Mouse (Mus musculus) hindlimb bud, embryonic 11.5 days (tissue): ENCODE data around the gene Dock3.

Experiments used
- DNase-seq: peaks from one replicate; pipeline ENCODE4 v3.0.0-alpha.2; 2012; ENCODE audit warnings: low read depth, low spot score; ENCODE audit errors: extremely low spot score

Gene Dock3

DNA sequence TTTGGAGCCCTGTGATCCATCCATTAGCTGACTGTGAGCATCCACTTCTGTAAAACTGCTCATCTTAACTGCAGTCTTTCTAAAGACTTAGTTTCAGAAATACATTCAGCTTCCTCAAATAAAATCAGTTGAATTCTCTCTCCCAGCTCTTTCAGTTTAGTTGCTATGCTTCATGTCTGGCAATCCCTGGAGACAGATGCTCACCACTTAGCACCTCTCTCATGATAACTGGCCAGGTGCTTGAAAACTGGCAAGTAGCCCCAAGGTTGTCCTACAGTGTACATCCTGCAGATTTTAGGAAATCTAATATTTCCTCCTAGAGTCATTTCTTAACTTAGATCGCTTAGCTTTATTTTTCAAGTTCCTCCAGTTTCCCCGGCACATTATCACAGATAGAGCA is 193.8 kb downstream of the Dock3 start:
- DNase-seq = no peak

DNA sequence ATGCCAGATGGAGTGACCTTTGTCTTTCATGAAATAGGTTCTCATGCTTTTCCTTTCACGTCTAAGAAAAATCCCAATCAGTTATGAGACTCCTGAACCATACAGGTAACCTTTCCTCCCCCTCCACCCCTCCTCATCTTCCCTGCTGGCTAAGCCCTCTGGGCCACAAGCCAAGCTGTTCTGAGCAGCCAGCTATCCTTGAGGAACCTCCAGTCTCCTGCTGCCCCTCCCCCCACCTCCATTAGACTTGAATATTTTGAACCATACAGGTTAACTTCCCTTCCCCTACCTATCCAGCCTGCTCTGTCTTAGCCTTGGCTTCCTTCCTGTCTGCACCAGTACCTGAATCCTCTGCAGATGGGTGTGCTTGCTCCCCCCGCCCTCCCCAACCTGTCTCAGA is 204.1 kb downstream of the Dock3 start:
- no peak for DNase-seq

DNA sequence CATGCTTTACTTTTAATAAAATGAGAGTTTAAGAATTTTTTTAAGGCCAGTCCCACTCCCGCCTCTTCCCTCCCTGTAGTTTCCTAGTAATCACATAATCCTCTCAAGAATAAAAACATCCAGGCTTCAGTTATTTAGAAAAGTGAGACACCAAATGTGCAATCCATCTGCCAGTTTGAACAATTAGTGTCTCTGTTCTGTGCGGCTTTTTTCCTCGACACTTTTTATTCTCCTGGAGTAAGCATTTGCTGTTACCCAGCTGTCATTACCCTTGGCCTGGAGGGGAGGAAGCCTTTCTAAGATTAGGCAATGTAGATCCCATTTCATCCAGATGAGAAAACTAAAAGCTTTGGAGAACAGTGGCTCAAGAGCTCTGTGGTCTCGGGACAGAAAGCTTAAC is 221.9 kb downstream of the Dock3 start:
- no peak for DNase-seq

DNA sequence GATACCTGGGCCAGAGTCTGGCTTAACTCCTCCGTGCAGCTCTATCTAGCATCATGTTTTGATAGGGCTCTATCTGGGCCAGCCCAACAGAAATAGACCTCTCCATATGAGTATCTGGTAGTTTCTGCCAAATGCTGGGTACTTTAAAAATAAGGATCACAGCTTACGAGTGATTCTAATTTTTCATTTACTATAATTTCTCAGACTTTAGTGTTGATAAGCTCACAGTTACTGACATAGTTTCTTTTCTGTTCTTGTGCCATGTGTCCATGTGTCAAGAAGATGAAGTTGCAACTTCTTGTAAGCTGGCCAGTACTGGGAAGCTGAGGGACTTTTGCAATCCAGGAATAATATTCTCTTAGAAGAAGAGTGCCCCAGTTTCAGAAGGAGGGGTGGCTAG is 228.5 kb downstream of the Dock3 start:
- no peak for DNase-seq

DNA sequence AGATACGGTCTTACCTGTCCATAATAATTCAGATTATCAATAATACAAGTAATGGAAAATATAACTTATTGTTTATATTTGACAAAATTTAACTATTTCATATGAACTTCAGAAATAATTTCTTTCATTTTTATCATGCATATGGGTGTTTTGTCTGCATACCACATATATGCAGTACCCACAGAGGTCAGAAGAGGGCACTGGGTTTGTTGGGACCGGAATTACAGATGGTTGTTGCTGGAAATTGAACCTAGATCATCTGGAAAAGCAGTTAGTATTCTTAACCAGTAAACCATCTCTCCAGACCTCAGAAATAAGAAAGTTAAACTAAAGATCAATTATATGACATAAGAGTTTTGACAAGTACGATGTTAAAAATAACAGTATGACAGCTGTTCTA is 261.0 kb downstream of the Dock3 start:
- peak; percentile 5 for DNase-seq

DNA sequence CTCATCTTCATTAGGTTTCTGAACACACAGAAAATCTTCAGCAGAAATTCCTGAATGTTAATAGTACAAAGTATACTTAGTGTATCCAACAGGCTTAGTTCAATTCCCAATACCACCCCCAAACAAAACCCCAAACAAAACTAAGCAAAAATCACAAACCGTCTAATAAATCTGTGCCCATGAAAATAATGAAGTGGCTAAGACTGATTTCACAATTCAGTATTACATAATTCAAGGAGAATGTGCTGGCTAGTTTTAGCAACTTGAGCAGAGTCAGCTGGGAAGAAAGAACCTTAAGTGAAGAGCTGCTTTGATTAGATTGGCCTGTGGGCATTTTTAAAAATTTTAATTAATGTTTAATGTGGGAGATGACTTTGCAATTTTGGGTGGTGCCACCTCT is 273.3 kb downstream of the Dock3 start:
- no peak for DNase-seq

DNA sequence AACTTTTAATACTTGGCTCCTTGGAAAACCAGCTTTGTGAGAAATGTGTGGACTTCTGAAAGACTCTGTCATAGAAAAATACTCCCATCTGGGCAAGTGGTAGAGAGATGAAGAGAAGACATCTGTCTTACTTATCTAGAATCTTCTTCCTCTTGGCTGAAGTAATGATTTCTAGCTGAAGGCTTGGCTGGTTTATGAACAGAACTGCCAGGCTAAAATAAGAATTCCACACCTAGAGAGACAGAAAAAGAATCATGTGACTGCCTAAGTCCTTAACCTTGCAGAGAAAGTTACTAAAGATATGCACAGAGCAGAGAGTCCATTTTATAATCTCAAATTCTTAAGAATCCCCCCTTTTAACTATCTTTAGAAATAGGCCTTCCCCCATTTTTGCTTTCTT is 276.2 kb downstream of the Dock3 start:
- DNase-seq = no peak

DNA sequence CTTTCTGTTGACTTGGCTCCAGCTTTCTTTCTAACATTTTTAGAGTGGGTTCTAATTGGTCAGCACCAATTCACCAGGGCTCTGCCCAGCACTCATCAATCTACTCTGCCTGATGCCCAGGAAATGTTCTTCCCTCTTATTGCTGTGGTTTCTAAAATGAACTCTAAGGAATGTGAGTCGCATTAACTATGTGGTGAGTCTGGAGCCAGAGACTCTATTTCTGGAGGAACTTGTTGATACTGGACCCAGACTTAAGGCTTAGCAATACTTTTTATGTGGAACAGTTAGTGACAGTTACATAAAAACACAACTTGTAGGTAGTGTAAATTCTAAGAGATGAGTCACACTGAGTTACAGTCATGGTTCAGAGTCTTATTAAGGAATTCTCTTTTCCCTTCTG is 296.7 kb downstream of the Dock3 start:
- no peak for DNase-seq

DNA sequence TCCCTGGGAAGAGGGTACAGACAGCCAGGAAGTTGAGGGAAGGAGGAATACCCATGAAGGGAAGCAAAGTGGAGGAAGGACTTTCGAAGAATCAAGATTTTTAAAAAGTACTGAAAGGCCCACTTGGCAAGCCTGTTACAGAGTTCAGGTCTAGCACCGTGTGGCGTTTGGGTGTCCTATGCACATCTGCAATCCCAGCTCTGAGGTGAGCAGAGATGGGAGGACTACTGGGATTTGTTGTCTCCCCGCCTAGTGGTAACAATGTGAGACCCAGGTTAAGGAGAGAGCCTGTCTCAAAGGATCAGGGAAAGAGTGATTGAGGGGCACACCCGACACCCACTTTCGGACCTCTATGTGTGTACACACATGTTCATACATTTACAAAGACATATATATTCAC is 316.8 kb downstream of the Dock3 start:
- no peak for DNase-seq

DNA sequence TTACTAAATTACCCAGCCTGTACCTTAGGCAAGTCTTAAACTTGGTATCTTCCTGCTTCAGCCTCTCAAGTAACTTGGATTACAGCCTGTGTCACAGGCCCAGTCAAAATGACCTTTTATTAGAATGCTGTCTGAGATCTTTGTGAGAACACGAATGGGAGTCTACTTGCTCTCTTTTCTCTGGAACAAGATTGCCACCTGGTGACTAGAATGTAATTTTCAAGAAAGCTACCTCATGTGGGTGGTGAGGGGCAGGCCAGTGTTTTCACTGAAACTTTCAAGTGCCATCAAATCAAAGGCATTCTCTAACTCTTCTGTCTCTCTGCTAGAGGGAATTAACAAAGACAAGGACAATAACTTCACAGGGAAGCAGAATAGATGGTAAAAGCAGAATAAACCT is 317.9 kb downstream of the Dock3 start:
- DNase-seq = no peak

DNA sequence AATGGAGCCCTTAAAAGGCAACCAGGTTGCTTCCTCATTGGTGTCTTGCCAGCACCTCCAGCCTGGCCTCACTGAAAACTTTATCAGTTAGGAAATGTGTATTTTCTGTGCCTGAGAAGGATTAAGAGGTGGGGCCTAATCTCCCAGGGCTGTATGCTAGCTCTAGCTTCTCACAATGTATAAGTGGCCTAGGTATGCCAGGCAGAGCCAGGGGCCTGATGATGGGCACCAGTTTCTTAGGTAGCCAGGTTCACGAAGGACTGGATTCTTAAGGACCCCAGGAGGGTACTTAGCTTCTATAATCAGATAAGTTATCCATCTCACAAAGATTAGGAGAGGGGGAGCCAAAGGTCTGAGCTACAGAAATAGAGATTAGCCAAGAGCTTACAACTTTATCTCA is 320.1 kb downstream of the Dock3 start:
- no peak for DNase-seq

DNA sequence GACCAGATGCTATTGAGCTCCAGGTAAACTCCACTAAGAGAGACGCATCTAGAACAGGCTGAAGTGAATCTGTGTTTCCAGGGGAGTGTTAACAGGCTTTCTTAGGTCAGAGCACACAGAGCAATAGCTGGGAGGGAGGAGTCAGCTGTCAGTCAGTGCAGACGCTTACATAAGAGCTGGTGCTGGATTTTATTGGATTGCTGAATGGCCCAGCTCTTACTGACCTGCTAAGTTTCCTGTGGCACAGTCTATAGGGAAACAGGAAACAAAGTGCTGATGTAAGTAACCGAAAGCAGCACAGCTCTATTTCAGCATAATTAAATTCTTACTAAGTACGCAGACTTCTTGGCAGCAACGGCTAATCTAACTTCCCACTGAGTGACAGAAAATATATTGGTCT is 323.0 kb downstream of the Dock3 start:
- no peak for DNase-seq

DNA sequence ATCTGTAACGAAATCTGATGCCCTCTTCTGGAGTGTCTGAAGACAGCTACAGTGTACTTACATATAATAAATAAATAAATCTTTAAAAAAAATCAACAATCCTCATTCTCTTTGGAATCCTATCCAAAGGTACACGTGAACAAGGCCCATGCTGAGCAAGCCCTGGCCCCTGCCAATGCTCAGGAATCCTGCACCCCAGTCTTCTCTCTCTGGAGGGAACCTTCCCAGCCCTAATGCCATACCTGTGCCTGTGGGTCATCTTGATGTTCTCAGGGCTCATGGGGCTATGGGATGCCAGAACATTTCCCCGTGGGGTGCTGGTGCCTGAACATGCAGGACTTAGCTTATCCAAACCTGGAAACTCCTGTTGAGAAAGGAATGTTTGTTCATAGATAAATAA is 323.5 kb downstream of the Dock3 start:
- no peak for DNase-seq

DNA sequence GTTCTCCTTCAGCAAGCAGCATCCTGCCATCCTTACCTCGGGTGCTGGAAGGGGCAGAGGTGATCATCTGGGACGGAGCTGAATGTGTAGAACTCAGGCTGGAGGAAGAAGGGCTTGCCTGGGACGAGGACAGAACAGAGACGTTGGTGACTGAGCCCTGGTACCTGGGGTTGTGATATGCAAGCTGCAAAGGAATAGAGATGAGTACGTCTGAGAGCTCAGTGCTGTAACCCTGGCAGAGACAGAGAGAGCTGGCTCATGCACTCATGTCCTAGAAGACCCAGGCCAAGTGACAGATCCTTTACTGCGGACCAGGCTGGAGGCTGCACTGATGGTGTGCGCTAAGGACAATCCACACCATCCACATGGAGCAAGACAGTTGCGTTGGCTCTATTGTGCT is 325.1 kb downstream of the Dock3 start:
- no peak for DNase-seq

DNA sequence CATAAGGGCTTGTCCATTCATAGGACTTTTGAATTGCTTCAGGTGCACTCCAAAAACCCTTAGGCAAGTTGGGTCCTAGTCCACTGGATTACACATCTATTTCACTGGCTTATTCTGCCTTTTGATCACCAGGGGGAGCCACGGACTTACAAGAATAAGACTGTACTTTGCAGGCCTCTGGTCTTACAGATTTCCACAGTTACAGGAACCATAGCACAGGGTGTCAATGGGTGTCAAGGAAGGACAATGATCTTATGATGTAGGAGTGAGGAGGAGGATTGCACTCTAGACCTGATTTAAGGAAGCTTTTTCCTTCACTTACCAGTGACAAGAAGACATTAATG is 327.9 kb downstream of the Dock3 start:
- no peak for DNase-seq

DNA sequence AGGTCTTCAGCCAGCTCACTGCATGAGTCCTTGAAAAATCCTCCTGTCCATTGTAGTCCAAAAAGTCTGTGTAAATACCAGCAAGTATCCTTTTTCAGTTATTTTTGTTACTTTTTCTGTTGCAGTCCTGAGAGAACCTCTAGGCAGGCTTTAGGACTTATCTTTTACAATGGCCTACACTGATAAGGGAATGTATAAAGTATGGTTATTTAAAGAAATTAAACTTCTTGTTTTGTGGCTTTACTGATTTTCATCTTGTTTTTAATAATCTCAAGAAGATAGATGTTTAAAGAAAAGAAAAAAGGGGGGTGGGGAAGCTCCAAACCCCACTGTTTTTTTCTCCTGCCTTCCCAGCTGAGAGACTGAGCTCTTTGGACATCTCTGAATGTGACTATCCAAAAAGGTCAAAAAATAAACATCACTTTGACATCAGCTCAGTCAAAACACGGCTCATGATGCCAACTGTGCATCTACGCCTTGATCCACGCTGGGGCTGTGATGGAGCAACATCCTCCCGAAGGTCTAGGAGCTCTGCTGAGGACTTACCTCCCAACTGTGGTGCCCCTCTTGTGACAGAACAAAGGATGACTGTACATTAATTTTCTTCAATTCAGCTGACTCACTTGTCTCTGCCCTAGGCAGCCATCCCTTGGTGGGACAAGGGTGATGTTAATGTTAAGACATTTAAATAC is 328.5 kb downstream of the Dock3 start:
- DNase-seq = no peak

DNA sequence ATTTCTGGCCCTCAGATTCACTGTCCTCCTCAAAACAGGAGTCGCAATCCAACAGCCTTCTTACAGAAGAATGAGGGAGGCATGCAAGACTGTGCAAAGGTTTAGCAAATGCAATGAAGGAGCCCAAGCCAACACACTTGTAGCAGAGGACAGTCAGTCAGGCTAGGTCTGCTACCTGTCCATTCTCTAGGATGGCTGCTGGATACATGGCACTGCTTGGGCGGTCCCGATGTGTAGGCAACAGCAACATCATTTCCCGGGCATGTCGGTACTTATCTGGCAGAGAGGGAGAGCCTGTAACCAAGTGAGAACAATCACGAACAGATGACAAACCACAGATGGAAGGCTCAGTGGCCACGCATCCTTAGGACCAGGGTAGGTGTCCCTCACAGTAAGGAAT is 330.1 kb downstream of the Dock3 start:
- DNase-seq = no peak

DNA sequence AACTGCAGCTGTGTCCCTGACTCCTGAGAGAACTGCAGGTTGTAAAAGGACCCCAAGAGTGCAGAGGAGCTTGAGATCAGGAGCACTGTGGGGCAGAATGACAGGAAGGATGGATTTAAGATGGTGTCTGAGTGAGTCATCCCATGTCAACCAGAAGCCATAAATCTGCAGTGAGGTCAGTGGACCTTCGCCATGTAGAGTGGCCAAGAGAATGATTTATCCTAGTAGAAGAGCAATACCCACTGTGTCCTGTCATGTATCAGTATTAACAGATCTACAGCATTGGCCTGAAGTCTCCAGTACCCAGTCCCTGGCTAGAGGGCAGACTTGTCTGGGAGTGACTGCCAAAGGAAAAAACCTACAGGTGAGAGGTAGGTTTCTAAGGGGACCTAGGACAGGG is 332.8 kb downstream of the Dock3 start:
- no peak for DNase-seq

DNA sequence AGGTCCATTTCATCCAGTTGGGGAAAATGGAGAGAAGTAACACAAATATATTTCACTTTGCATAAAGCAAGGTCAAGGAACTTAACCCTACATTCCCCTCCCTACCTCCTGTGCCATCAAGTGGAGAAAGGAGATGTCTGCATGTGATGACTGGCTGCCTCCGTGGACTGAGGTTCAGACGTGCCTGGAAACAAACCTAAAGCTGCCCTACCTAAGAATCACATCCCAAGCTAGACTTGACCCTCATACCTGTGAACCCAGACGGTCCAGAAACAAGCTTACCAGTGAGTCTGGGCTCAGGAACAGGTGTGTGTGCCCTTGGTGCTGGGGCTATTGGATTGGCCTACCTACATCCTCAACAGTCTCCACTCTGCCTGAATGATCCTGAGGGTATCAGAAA is 338.4 kb downstream of the Dock3 start:
- no peak for DNase-seq

DNA sequence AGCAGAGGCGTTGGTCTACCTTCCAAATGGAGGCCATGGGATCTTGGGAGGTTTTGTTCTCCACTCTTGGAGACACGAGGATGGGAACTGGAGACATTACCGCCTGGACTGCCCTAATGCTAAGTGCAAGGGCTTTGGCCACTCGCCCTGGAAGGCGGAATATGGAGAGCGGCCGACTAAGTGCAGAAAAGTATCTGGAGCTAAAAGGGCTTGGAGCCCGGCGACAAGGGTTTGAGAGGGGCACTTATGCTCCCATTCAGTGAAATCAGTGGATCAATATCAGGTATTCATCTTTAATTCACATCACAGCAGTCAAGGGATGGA is 339.2 kb downstream of the Dock3 start:
- no peak for DNase-seq

DNA sequence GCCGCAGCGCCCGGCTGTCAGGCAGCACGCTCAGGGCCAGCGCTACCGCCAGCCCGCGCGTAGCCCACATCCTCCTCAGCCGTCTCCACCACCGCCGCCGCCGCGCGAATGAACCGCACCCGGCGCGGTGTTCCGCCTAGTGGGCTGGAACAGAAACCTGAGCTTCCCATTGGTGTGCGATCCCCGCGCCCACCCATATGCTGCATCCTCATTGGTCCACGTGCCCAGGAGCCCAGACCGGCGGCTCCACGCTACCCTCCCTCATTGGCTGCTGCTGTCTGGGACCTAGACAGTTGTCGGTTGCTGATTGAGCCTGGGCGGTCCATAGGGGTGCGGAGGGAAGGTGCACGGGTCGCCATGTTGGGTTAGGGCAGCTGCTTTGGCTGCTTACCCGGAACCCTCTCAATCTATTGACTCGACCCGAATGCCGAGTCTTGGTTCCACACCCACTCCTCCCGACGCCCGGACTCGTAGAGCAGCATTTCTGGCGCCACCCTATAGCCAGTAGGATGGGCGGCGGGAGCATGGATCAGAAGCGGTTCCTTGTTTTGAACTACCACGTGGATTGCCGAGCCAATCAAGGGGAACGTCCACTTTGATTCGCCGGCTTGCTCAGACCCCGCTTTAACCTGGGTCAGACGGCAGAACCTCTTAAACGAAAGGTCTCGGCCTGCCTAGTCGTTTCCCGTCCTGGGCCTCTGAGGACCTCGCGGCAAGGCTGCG is 339.7 kb downstream of the Dock3 start, which contains the start of gene Manf:
TSS of gene Manf (minus strand) at position 151 of the 723 bp plus-strand sequence.
- DNase-seq = peak; percentile 87

DNA sequence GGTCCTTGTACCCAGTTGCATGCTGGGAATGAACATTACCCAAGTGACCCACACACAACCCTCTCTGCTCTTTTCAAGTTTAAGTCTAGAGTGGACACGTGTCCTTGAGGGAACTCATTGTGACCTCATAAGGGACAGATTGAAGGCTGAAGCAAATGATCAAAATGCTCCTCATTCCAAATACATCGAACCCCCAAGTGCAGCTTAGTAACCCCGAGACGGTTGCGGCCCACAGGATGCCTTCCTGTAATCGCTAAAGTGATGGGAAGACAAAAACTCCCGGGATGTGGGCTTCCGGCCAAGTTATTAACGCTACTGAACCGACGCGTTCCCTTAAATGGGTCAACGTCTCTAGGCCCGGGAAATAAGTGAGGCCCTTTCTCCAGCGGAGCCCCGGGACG is 340.4 kb downstream of the Dock3 start:
- no peak for DNase-seq
